In the genomic region with DNA sequence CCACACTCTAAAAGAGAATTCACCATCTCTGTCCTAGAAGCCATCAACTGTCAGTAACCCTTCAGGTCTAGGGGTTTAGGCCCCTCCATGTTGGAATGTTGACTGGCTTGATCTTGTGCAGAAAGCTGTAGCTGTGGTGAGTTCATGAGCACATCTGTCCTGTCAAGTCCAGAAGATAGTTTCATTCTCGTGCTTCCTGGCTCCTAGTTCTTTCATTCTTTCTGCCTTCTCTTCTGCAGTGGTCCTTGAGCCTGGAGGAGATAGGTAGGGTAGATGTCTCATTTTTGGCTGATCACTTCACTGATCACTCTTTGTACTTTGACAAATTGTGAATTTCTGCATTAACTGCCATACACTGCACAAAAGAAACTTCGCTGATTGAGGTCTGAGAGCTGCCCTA, we compare ENCODE assay signal across 20 mouse cellular contexts. TPM values are rescaled to one million over a fixed set of nuclear protein-coding genes. Genes with fewer than 3 reads are reported as not detected.
DNase-seq lines count a peak whose midpoint lies in the region; ATAC-seq and TF ChIP-seq lines count a peak whose summit lies in the region.
"Had no signal": no experiment of that assay in that cellular context is flagged by ENCODE, and none has a peak within 500 bp of the region (broad histone marks: within the 10 kb centered on the region; RNA-seq: fewer than 3 reads in every experiment).

No protein-coding gene starts in this region.

- WGBS in liver, embryonic 12.5 days (ENCODE audit: insufficient replicate concordance) = 41% methylated on average over 2 of the region's 2 CpGs
- 56% methylated on average over 2 of the region's 2 CpGs for WGBS in liver, postnatal 0 days (ENCODE audit: insufficient replicate concordance)
- WGBS in cerebellum, adult 2 months = 81% methylated on average over 2 of the region's 2 CpGs
- WGBS in hindbrain, embryonic 11.5 days = 95% methylated on average over 2 of the region's 2 CpGs

- no peak for TF ChIP-seq POLR2A in cerebellum, adult 2 months (IDR thresholded peaks at IDR 0.05; ENCODE audit: borderline replicate concordance, insufficient read depth, low read length)

- peaks cover 41% of the 10 kb centered on the region for H3K36me3 ChIP-seq in megakaryocyte, embryonic 14.5 days (replicated peaks; ENCODE audit: low read length)
- no peaks in the 10 kb centered on the region for H3K36me3 ChIP-seq in liver, embryonic 12.5 days
- no peaks in the 10 kb centered on the region for H3K36me3 ChIP-seq in liver, postnatal 0 days (replicated peaks; ENCODE audit: insufficient read depth, low read length)
- no peaks in the 10 kb centered on the region for H3K36me3 ChIP-seq in hindbrain, embryonic 11.5 days (ENCODE audit: control insufficient read depth, insufficient read depth, low read length)
- H3K36me3 ChIP-seq: embryonic facial prominence, embryonic 12.5 days; forebrain, embryonic 15.5 days; heart, embryonic 15.5 days had no signal

- no peak for ATAC-seq in megakaryocyte, adult 5-6 weeks (ENCODE audit: poor library complexity, severe bottlenecking)
- ATAC-seq in liver, embryonic 12.5 days = no peak
- no peak for ATAC-seq in liver, postnatal 0 days
- no peak for ATAC-seq in hindbrain, embryonic 11.5 days (ENCODE audit: low FRiP score)
- ATAC-seq: forebrain, embryonic 15.5 days; hindbrain, embryonic 16.5 days had no signal

- H3K4me3 ChIP-seq in megakaryocyte, embryonic 14.5 days (replicated peaks) = peak overlapping the region; percentile 56
- no peak overlapping the region for H3K4me3 ChIP-seq in liver, embryonic 12.5 days
- no peak overlapping the region for H3K4me3 ChIP-seq in liver, postnatal 0 days (ENCODE audit: low read depth, low read length)
- H3K4me3 ChIP-seq in cerebellum, adult 2 months (replicated peaks; ENCODE audit: insufficient read depth, low read depth, low read length) = no peak overlapping the region
- H3K4me3 ChIP-seq in hindbrain, embryonic 11.5 days (ENCODE audit: low read depth, low read length) = no peak overlapping the region
- H3K4me3 ChIP-seq: embryonic facial prominence, embryonic 12.5 days; forebrain, embryonic 15.5 days; heart, adult 2 months; heart, embryonic 15.5 days; hindbrain, embryonic 12.5 days had no signal

- no peaks in the 10 kb centered on the region for H3K9me3 ChIP-seq in megakaryocyte, embryonic 14.5 days
- H3K9me3 ChIP-seq in liver, embryonic 12.5 days (replicated peaks) = no peaks in the 10 kb centered on the region
- H3K9me3 ChIP-seq in liver, postnatal 0 days (ENCODE audit: low read length) = no peaks in the 10 kb centered on the region
- no peaks in the 10 kb centered on the region for H3K9me3 ChIP-seq in hindbrain, embryonic 11.5 days (ENCODE audit: control insufficient read depth, low read length)
- H3K9me3 ChIP-seq: embryonic facial prominence, embryonic 12.5 days; forebrain, embryonic 15.5 days; heart, embryonic 15.5 days; hindbrain, embryonic 12.5 days had no signal

- intact Hi-C loops in gastrocnemius, postnatal 14 days (cut with DNase I; ENCODE audit: low total_unique reads) = no loop called here

- no peak for TF ChIP-seq EP300 in liver, postnatal 0 days (IDR thresholded peaks at IDR 0.05; ENCODE audit: low read depth)

- no peak for DNase-seq in liver, postnatal 0 days
- DNase-seq in cerebellum, adult 2 months = no peak
- no peak for DNase-seq in gastrocnemius, postnatal 14 days
- no peak for DNase-seq in hindbrain, embryonic 11.5 days (ENCODE audit: low spot score)
- DNase-seq: adrenal gland, adult 2 months; adrenal gland, postnatal 25 days; cerebellum, adult 8-10 months; cerebellum, postnatal 14 days; heart, adult 2 months; heart, postnatal 14 days had no signal

- H3K4me2 ChIP-seq in liver, embryonic 12.5 days = peak overlapping the region; percentile 34
- H3K4me2 ChIP-seq in liver, postnatal 0 days (ENCODE audit: low read depth, low read length) = 0 out of 2 replicates have a peak overlapping the region, but pooled peaks have one; percentile 9
- H3K4me2 ChIP-seq in hindbrain, embryonic 11.5 days (replicated peaks; ENCODE audit: low read depth, low read length) = no peak overlapping the region
- H3K4me2 ChIP-seq: embryonic facial prominence, embryonic 12.5 days; forebrain, embryonic 15.5 days; heart, embryonic 11.5 days; heart, embryonic 15.5 days; hindbrain, embryonic 12.5 days had no signal

- no peak for TF ChIP-seq CTCF in liver, postnatal 0 days (IDR thresholded peaks at IDR 0.05; ENCODE audit: low read depth)
- no peak for TF ChIP-seq CTCF in cerebellum, adult 2 months (IDR thresholded peaks at IDR 0.05; ENCODE audit: borderline replicate concordance, insufficient read depth, low read depth, low read length)

- H3K27me3 ChIP-seq in megakaryocyte, embryonic 14.5 days (replicated peaks) = no peaks in the 10 kb centered on the region
- H3K27me3 ChIP-seq in liver, embryonic 12.5 days (replicated peaks) = no peaks in the 10 kb centered on the region
- H3K27me3 ChIP-seq in liver, postnatal 0 days (ENCODE audit: insufficient read depth, low read length) = no peaks in the 10 kb centered on the region
- no peaks in the 10 kb centered on the region for H3K27me3 ChIP-seq in cerebellum, adult 2 months (ENCODE audit: control insufficient read depth, insufficient read depth, low read length)
- no peaks in the 10 kb centered on the region for H3K27me3 ChIP-seq in hindbrain, embryonic 11.5 days (ENCODE audit: control insufficient read depth, insufficient read depth, low read length)
- H3K27me3 ChIP-seq: CH12.LX; embryonic facial prominence, embryonic 12.5 days; forebrain, embryonic 15.5 days; heart, embryonic 15.5 days; hindbrain, embryonic 12.5 days had no signal

- no peak overlapping the region for H3K9ac ChIP-seq in liver, embryonic 12.5 days
- H3K9ac ChIP-seq in liver, postnatal 0 days (replicated peaks) = no peak overlapping the region
- no peak overlapping the region for H3K9ac ChIP-seq in hindbrain, embryonic 11.5 days (ENCODE audit: low read depth, low read length)
- H3K9ac ChIP-seq: embryonic facial prominence, embryonic 12.5 days; forebrain, embryonic 15.5 days; heart, embryonic 15.5 days; hindbrain, embryonic 12.5 days had no signal

- peaks cover 81% of the 10 kb centered on the region for H3K4me1 ChIP-seq in megakaryocyte, embryonic 14.5 days
- peaks cover 29% of the 10 kb centered on the region for H3K4me1 ChIP-seq in liver, embryonic 12.5 days
- peaks cover 18% of the 10 kb centered on the region for H3K4me1 ChIP-seq in liver, postnatal 0 days (ENCODE audit: insufficient read depth)
- no peaks in the 10 kb centered on the region; the same call in 1 of the 2 replicates for H3K4me1 ChIP-seq in cerebellum, adult 2 months (ENCODE audit: control insufficient read depth, insufficient read depth, low read length)
- H3K4me1 ChIP-seq in hindbrain, embryonic 11.5 days (replicated peaks; ENCODE audit: control insufficient read depth, insufficient read depth, low read length) = no peaks in the 10 kb centered on the region

- H3K27ac ChIP-seq in liver, embryonic 12.5 days = no peak overlapping the region
- H3K27ac ChIP-seq in liver, postnatal 0 days (ENCODE audit: low read depth) = no peak overlapping the region
- no peak overlapping the region for H3K27ac ChIP-seq in cerebellum, adult 2 months (ENCODE audit: insufficient read depth, low read length)
- H3K27ac ChIP-seq in hindbrain, embryonic 11.5 days (ENCODE audit: low read depth, low read length) = no peak overlapping the region
- H3K27ac ChIP-seq: embryonic facial prominence, embryonic 12.5 days; forebrain, embryonic 15.5 days; heart, adult 2 months; heart, embryonic 15.5 days; hindbrain, embryonic 12.5 days had no signal

RNA-seq across cellular contexts. Expression of a gene that starts 7.4 kb away (rescaled TPM):
- polyA plus RNA-seq in megakaryocyte, embryonic 14.5 days (2012; ENCODE audit: insufficient read depth, low replicate concordance) = 13.1 and 45.7 TPM in 2 replicates
- 48.8 and 50.4 TPM in 2 replicates for total RNA-seq in megakaryocyte, adult 5-6 weeks (2015)
- 29.0 and 40.9 TPM in 2 replicates for total RNA-seq in megakaryocyte, adult 5-6 weeks (2017)
- 18.3 and 18.7 TPM in 2 replicates for polyA plus RNA-seq in liver, embryonic 12.5 days (2016; fragmentation: Nextera tagmentation; extraction: Ambion mirVana)
- 9.8 and 10.5 TPM in 2 replicates for polyA plus RNA-seq in liver, postnatal 0 days (2015; fragmentation: Nextera tagmentation; extraction: Ambion mirVana)
- polyA plus RNA-seq in cerebellum, adult 2 months (2012; rRNA removed) = 23.7 and 23.8 TPM in 2 replicates
- total RNA-seq in gastrocnemius, postnatal 14 days (2021) = 10 to 100 TPM; 13.9 to 16.8 TPM
- polyA plus RNA-seq in hindbrain, embryonic 11.5 days (2014; fragmentation: Nextera tagmentation; extraction: Ambion mirVana) = 112 and 119 TPM in 2 replicates
